Mouse (Mus musculus) stomach, postnatal 0 days (tissue): ENCODE data around the gene Olfr702. TPM values are rescaled to one million over a fixed set of nuclear protein-coding genes. Genes with fewer than 3 reads are reported as not detected.
A peak's percentile ranks its signal among the peaks of the same experiment; 100 is the strongest.

Experiments used
- ATAC-seq: fragments of 200-750 bp; cut with Nextera tagmentation; 2 replicates; pipeline ENCODE4 v1.8.0; 2017; ENCODE audit not compliant: low FRiP score, low TSS enrichment
- DNase-seq: peaks from one replicate; pipeline ENCODE4 v3.0.0-alpha.2; 2016; ENCODE audit warnings: low spot score
- H3K27ac ChIP-seq: fragments of 300-500 bp; sonication (generic); replicated peaks from 2 replicates; pipeline ENCODE4 v1.5.1; 2014; ENCODE audit warnings: mild to moderate bottlenecking, control low read depth
- H3K27me3 ChIP-seq: fragments of 300-500 bp; sonication (generic); 2 replicates; pipeline ENCODE4 v1.6.1; 2014; ENCODE audit warnings: low read length; ENCODE audit not compliant: control insufficient read depth, insufficient read depth
- H3K36me3 ChIP-seq: fragments of 300-500 bp; sonication (generic); 2 replicates; pipeline ENCODE4 v1.6.1; 2014; ENCODE audit warnings: low read length, mixed read lengths; ENCODE audit not compliant: control insufficient read depth, insufficient read depth
- H3K4me1 ChIP-seq: fragments of 300-500 bp; sonication (generic); replicated peaks from 2 replicates; pipeline ENCODE4 v1.6.1; 2014; ENCODE audit warnings: antibody characterized with exemption; ENCODE audit not compliant: control insufficient read depth, insufficient read depth
- H3K4me2 ChIP-seq: fragments of 300-500 bp; sonication (generic); replicated peaks from 2 replicates; pipeline ENCODE4 v1.6.1; 2014; ENCODE audit warnings: low read depth, mild to moderate bottlenecking, control low read depth, moderate library complexity
- H3K4me3 ChIP-seq: fragments of 300-500 bp; sonication (generic); 2 replicates; pipeline ENCODE4 v1.5.1; 2014; ENCODE audit warnings: low read depth, low read length, control low read depth
- H3K9ac ChIP-seq: fragments of 300-500 bp; sonication (generic); 2 replicates; pipeline ENCODE4 v1.6.1; 2014; ENCODE audit warnings: mild to moderate bottlenecking, low read length, control low read depth, mixed read lengths
- H3K9me3 ChIP-seq: fragments of 300-500 bp; sonication (generic); 2 replicates; pipeline ENCODE4 v1.6.1; 2016; ENCODE audit warnings: low read length; ENCODE audit not compliant: control insufficient read depth
- CTCF ChIP-seq: IDR thresholded peaks from 2 replicates; pipeline ENCODE4 v1.5.1; 2016; ENCODE audit warnings: antibody characterized with exemption, low read depth, mild to moderate bottlenecking, moderate library complexity
- EP300 ChIP-seq: optimal IDR thresholded peaks from 2 replicates; pipeline ENCODE3; 2016; ENCODE audit warnings: antibody characterized with exemption
- WGBS: fragments of 180-500 bp; shearing (Covaris S2); extraction: QIAGEN DNeasy Blood & Tissue Kit; methylation state at CpG from one replicate; pipeline ENCODE4 v1.1.7; 2014; 5-methylcytosine and 5-hydroxymethylcytosine counted together
- polyA plus RNA-seq: library from polyadenylated mRNA; unstranded; fragments of >200 nt; fragmentation: Nextera tagmentation; extraction: Ambion mirVana; gene quantifications from 2 replicates; pipeline ENCODE4 v1.2.1, GENCODE M21; 2015

Gene Olfr702
- polyA plus RNA-seq: not detected in 2 replicates

DNA sequence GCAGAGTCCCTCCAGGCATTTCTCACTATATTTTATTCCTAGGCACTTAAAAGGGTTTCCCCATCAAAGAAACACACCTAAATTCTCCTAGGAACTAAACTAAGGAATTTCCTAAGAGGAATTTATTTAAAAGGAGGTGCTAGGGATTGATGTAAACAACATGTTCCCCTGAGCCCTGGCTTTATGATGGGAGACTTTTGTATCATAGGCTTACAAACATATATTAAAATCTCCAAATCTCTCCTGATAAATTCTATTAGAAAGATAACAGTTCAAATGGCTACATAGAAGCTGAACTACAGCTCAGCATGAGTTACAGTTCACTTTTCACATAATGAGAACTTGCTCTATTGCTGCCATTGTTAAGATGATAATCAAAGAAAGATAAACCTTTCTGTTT, at the start of gene Olfr702:
Olfr702 (minus strand) TSS at position 101 of the 400 bp plus-strand sequence.
- TF ChIP-seq EP300 (no peak), CTCF (no peak)
- no peaks in the 10 kb centered on the region for H3K9me3 ChIP-seq

DNA sequence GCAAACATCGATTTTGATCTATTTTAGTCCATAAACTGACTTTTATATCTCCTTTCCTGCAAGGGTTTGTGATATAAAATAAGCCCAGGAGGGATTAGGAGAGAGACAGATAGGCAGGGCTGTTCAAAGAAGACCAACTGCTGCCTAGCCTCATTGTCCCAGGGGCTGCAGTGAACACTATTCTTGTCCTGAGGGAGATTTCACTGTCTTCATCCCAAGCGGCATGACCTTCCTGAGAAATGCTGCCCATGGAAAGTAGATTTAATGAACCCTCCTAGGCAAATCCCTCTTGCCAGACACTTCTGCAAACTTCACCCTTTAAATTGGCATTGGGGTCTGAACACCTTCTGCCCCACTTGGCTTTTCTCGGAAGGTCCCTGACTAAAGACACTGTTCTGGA, 43.1 kb upstream of the Olfr702 start, which contains the start of gene Olfr705:
Olfr705 (minus strand) TSS at position 101 of the 400 bp plus-strand sequence.
- no peaks in the 10 kb centered on the region for H3K4me1 ChIP-seq
- no peak for DNase-seq
- no peak within 1 kb of the TSS for H3K27ac ChIP-seq
- no peaks in the 10 kb centered on the region for H3K36me3 ChIP-seq
- H3K27me3 ChIP-seq: no peaks in the 10 kb centered on the region
- H3K4me3 ChIP-seq: no peak within 1 kb of the TSS
- ATAC-seq: no peak
- 82% methylated on average over 3 of the region's 3 CpGs for WGBS
- H3K9me3 ChIP-seq: no peaks in the 10 kb centered on the region
- TF ChIP-seq CTCF (no peak), EP300 (no peak)
- no peak within 1 kb of the TSS for H3K9ac ChIP-seq
- H3K4me2 ChIP-seq: no peak within 1 kb of the TSS

More for the DNA sequence above, at the start of gene Olfr702:
- ATAC-seq: no peak
- H3K27me3 ChIP-seq: no peaks in the 10 kb centered on the region
- H3K9ac ChIP-seq: no peak within 1 kb of the TSS
- no peaks in the 10 kb centered on the region for H3K36me3 ChIP-seq
- H3K4me2 ChIP-seq: no peak within 1 kb of the TSS
- no peak for DNase-seq
- H3K27ac ChIP-seq: no peak within 1 kb of the TSS
- no peak within 1 kb of the TSS for H3K4me3 ChIP-seq
- no peaks in the 10 kb centered on the region for H3K4me1 ChIP-seq

DNA sequence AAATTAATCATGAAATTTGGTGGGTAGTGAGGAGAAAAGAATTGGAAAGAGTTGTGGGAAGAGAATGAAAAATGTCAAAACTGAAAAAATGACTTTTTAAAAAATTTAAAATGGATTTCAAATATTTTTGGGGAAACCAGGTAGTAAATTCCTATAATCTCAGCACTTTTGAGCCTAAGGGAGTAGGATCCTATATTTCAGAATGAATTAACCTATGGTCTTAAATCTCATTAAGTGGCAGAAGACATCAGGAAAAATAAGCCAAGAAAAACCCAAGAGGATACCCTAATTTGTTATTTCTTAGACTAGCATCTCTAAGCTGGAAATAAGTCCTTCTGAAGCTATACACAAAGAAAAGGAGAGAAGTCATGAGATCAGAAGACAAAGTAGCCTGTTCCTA, 29.2 kb upstream of the Olfr702 start, which contains the start of gene Olfr704:
Olfr704 (plus strand) TSS at position 301 of the 400 bp plus-strand sequence.
- H3K4me3 ChIP-seq: no peak within 1 kb of the TSS
- no peak for TF ChIP-seq EP300
- TF ChIP-seq CTCF: no peak
- H3K27me3 ChIP-seq: no peaks in the 10 kb centered on the region
- ATAC-seq (no peak), DNase-seq (no peak)
- no peaks in the 10 kb centered on the region for H3K4me1 ChIP-seq
- no peak within 1 kb of the TSS for H3K27ac ChIP-seq
- H3K4me2 ChIP-seq: no peak within 1 kb of the TSS
- no peaks in the 10 kb centered on the region for H3K36me3 ChIP-seq
- no peak within 1 kb of the TSS for H3K9ac ChIP-seq
- H3K9me3 ChIP-seq: no peaks in the 10 kb centered on the region

GRCm38 (mm10) chr7:106843060-106843459, 9.4 kb upstream of the Olfr702 start, which contains the start of gene Olfr703:
Gene Olfr703, plus strand, starts transcription at chr7:106843360.
- no peaks in the 10 kb centered on the region for H3K36me3 ChIP-seq
- H3K9me3 ChIP-seq: no peaks in the 10 kb centered on the region
- ATAC-seq: no peak
- no peaks in the 10 kb centered on the region for H3K4me1 ChIP-seq
- no peak for DNase-seq
- H3K9ac ChIP-seq: no peak within 1 kb of the TSS
- H3K27me3 ChIP-seq: no peaks in the 10 kb centered on the region
- no peak within 1 kb of the TSS for H3K4me2 ChIP-seq
- H3K27ac ChIP-seq: no peak within 1 kb of the TSS
- WGBS: 74% methylated on average over 2 of the region's 2 CpGs
- TF ChIP-seq CTCF: no peak
- no peak for TF ChIP-seq EP300
- H3K4me3 ChIP-seq: no peak within 1 kb of the TSS

GRCm38 (mm10) chr7:106818414-106818813, 15.3 kb downstream of the Olfr702 start:
- Histone ChIP-seq H3K9ac (no peak overlapping the region), H3K27ac (no peak overlapping the region), H3K9me3 (no peaks in the 10 kb centered on the region), H3K4me1 (no peaks in the 10 kb centered on the region), H3K4me3 (no peak overlapping the region), H3K36me3 (no peaks in the 10 kb centered on the region), H3K27me3 (no peaks in the 10 kb centered on the region), H3K4me2 (no peak overlapping the region)
- no peak for ATAC-seq
- DNase-seq: no peak
- TF ChIP-seq CTCF: no peak
- TF ChIP-seq EP300: no peak

GRCm38 (mm10) chr7:106815775-106816174, 17.9 kb downstream of the Olfr702 start:
- peak; percentile 49 for TF ChIP-seq CTCF
- no peak for TF ChIP-seq EP300
- Histone ChIP-seq H3K36me3 (no peaks in the 10 kb centered on the region), H3K27ac (no peak overlapping the region), H3K9me3 (no peaks in the 10 kb centered on the region), H3K9ac (no peak overlapping the region), H3K4me2 (no peak overlapping the region), H3K4me3 (no peak overlapping the region), H3K4me1 (no peaks in the 10 kb centered on the region), H3K27me3 (no peaks in the 10 kb centered on the region)
- ATAC-seq (no peak), DNase-seq (no peak)
- 42% methylated on average over 2 of the region's 2 CpGs for WGBS
